Mouse (Mus musculus): ENCODE data around the gene Tjp1. TPM values are rescaled to one million over a fixed set of nuclear protein-coding genes. Genes with fewer than 3 reads are reported as not detected.

The Tjp1 gene
- polyA plus RNA-seq, 1 experiment from 2014 or later: 42.0 TPM

DNA sequence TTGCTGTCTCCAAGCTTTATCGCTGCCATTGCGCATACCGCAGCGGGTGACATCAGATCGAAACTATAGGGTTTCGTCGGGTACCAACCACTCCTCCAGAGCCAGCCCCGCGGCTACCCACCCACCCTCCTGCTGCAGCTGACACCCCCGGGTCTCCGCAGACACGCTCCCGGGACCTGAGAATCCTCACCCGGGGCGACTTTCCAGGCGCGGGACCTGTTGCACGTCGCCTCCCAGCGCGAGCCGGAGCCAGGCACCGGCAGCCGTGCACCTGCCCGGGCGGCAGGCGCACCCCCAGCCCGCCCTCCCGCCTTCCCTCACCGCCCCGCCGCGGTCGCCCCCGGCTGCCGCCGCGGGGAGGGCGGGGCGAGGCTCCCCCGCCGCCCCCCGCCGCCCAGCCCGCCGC lies 157.2 kb downstream of the Tjp1 start:
- no peak for TF ChIP-seq CTCF (IDR thresholded peaks at IDR 0.05)
- TF ChIP-seq EP300 (IDR thresholded peaks at IDR 0.05): no peak
- Histone ChIP-seq H3K9me3 (ENCODE audit: low read length) (no peaks in the 10 kb centered on the region), H3K36me3 (ENCODE audit: insufficient read depth, low read length) (no peaks in the 10 kb centered on the region), H3K4me3 (ENCODE audit: low read depth, low read length) (peak overlapping the region; percentile 79), H3K27ac (ENCODE audit: low read length) (peak overlapping the region; percentile 98), H3K4me2 (replicated peaks; ENCODE audit: low read depth, low read length) (peak overlapping the region; percentile 66), H3K9ac (replicated peaks; ENCODE audit: low read depth) (peak overlapping the region; percentile 94), H3K27me3 (replicated peaks; ENCODE audit: insufficient read depth, low read length) (no peaks in the 10 kb centered on the region), H3K4me1 (ENCODE audit: insufficient read depth, low read depth, low read length) (no peaks in the 10 kb centered on the region; the same call in 1 of the 2 replicates)
- WGBS: 0% methylated on average over 19 of the region's 46 CpGs
- DNase-seq (ENCODE audit: low spot score): peak; percentile 65
- peak; percentile 30 for ATAC-seq

- Histone ChIP-seq H3K4me2 (replicated peaks; ENCODE audit: low read depth, low read length) (peak overlapping the region; percentile 66), H3K36me3 (ENCODE audit: insufficient read depth, low read length) (no peaks in the 10 kb centered on the region), H3K9me3 (ENCODE audit: low read length) (no peaks in the 10 kb centered on the region), H3K27ac (ENCODE audit: low read length) (peak overlapping the region; percentile 73), H3K4me1 (ENCODE audit: insufficient read depth, low read depth, low read length) (no peaks in the 10 kb centered on the region; the same call in 1 of the 2 replicates), H3K9ac (replicated peaks; ENCODE audit: low read depth) (peak overlapping the region; percentile 50), H3K27me3 (replicated peaks; ENCODE audit: insufficient read depth, low read length) (no peaks in the 10 kb centered on the region), H3K4me3 (ENCODE audit: low read depth, low read length) (peak overlapping the region; percentile 79)
- TF ChIP-seq CTCF (IDR thresholded peaks at IDR 0.05) (no peak), EP300 (IDR thresholded peaks at IDR 0.05) (no peak)
- ATAC-seq (no peak), DNase-seq (ENCODE audit: low spot score) (peak; percentile 53)
- 9% methylated on average over 5 of the region's 5 CpGs for WGBS
These were observed 158.5 kb downstream of the Tjp1 start for GRCm38 (mm10) chr7:65369101-65369500.

- Histone ChIP-seq H3K9ac (replicated peaks; ENCODE audit: low read depth) (peak overlapping the region; percentile 50; the same call in 1 of the 2 replicates), H3K27me3 (replicated peaks; ENCODE audit: insufficient read depth, low read length) (no peaks in the 10 kb centered on the region), H3K4me1 (ENCODE audit: insufficient read depth, low read depth, low read length) (peaks cover 6% of the 10 kb centered on the region; the same call in 1 of the 2 replicates), H3K4me2 (replicated peaks; ENCODE audit: low read depth, low read length) (peak overlapping the region; percentile 66), H3K9me3 (ENCODE audit: low read length) (no peaks in the 10 kb centered on the region), H3K36me3 (ENCODE audit: insufficient read depth, low read length) (no peaks in the 10 kb centered on the region), H3K27ac (ENCODE audit: low read length) (0 out of 2 replicates have a peak overlapping the region, but pooled peaks have one; percentile 4), H3K4me3 (ENCODE audit: low read depth, low read length) (peak overlapping the region; percentile 79)
- 39% methylated on average over 16 of the region's 16 CpGs for WGBS
- TF ChIP-seq CTCF (IDR thresholded peaks at IDR 0.05): no peak
- no peak for TF ChIP-seq EP300 (IDR thresholded peaks at IDR 0.05)
- DNase-seq (ENCODE audit: low spot score) (peak; percentile 44), ATAC-seq (no peak)
These were observed 160.0 kb downstream of the Tjp1 start for GRCm38 (mm10) chr7:65367386-65368245.

GRCm38 (mm10) chr7:65366153-65366552 lies 161.4 kb downstream of the Tjp1 start:
- no peak for TF ChIP-seq CTCF (IDR thresholded peaks at IDR 0.05)
- TF ChIP-seq EP300 (IDR thresholded peaks at IDR 0.05): no peak
- Histone ChIP-seq H3K4me2 (replicated peaks; ENCODE audit: low read depth, low read length) (peak overlapping the region; percentile 66; the same call in 1 of the 2 replicates), H3K27me3 (replicated peaks; ENCODE audit: insufficient read depth, low read length) (no peaks in the 10 kb centered on the region), H3K27ac (ENCODE audit: low read length) (no peak overlapping the region), H3K36me3 (ENCODE audit: insufficient read depth, low read length) (no peaks in the 10 kb centered on the region), H3K4me3 (ENCODE audit: low read depth, low read length) (no peak overlapping the region), H3K4me1 (ENCODE audit: insufficient read depth, low read depth, low read length) (peaks cover 7% of the 10 kb centered on the region; the same call in 1 of the 2 replicates), H3K9ac (replicated peaks; ENCODE audit: low read depth) (no peak overlapping the region), H3K9me3 (ENCODE audit: low read length) (no peaks in the 10 kb centered on the region)
- no peak for ATAC-seq
- 21% methylated on average over 1 of the region's 1 CpGs for WGBS
- peak; percentile 32 for DNase-seq (ENCODE audit: low spot score)

DNA sequence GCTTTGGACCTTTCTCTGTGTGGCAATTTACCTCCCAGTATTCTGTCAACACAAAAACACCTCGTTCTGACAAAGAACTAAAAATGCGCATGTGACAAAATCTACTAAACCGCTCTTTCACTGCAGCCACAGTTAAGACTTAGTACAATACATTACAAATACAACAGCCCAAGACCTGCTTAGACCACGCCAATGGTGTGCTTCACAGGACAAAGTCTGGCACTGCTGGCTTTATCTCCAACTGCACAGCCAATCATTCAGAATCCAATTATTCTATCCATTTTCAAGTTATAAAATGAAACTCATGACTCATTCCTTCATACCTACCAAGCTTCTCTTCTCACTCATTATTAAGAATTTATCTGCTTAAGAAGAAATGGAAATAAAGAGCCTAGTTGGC lies 162.0 kb downstream of the Tjp1 start:
- Histone ChIP-seq H3K9ac (replicated peaks; ENCODE audit: low read depth) (no peak overlapping the region), H3K4me3 (ENCODE audit: low read depth, low read length) (no peak overlapping the region), H3K9me3 (ENCODE audit: low read length) (no peaks in the 10 kb centered on the region), H3K27me3 (replicated peaks; ENCODE audit: insufficient read depth, low read length) (no peaks in the 10 kb centered on the region), H3K4me1 (ENCODE audit: insufficient read depth, low read depth, low read length) (peaks cover 7% of the 10 kb centered on the region; the same call in 1 of the 2 replicates), H3K4me2 (replicated peaks; ENCODE audit: low read depth, low read length) (no peak overlapping the region), H3K36me3 (ENCODE audit: insufficient read depth, low read length) (no peaks in the 10 kb centered on the region), H3K27ac (ENCODE audit: low read length) (no peak overlapping the region)
- ATAC-seq (no peak), DNase-seq (ENCODE audit: low spot score) (no peak)
- WGBS: 74% methylated on average over 4 of the region's 4 CpGs
- TF ChIP-seq CTCF (IDR thresholded peaks at IDR 0.05) (no peak), EP300 (IDR thresholded peaks at IDR 0.05) (no peak)

DNA sequence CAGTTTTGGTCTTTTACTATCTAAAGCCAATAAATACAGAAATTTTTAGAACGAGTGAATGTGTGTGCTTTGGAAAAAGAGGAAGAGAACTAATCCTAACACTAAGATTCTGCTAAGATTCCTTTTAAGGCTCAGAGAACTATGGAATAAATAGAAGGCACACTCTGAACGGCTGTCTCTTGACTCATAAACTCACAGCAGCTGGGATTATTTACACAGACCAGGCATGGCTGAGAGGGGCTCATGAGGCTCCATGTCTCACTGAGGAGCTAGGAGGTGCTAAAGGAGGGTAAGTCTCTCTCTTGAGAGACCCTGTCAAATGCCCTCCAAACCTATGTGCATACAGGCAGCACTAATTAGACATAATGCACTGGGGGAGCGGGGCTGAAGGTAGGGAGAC lies 167.3 kb downstream of the Tjp1 start:
- H3K4me3 ChIP-seq (ENCODE audit: low read depth, low read length): no peak overlapping the region
- H3K4me1 ChIP-seq (ENCODE audit: insufficient read depth, low read depth, low read length): peaks cover 18% of the 10 kb centered on the region; the same call in 1 of the 2 replicates
- peak overlapping the region; percentile 35; the same call in 1 of the 2 replicates for H3K27ac ChIP-seq (ENCODE audit: low read length)
- no peak for TF ChIP-seq CTCF (IDR thresholded peaks at IDR 0.05)
- TF ChIP-seq EP300 (IDR thresholded peaks at IDR 0.05): no peak
- 29% methylated on average over 3 of the region's 3 CpGs for WGBS
- H3K36me3 ChIP-seq (ENCODE audit: insufficient read depth, low read length): no peaks in the 10 kb centered on the region
- 0 out of 2 replicates have a peak overlapping the region, but pooled peaks have one; percentile 11 for H3K4me2 ChIP-seq (replicated peaks; ENCODE audit: low read depth, low read length)
- DNase-seq (ENCODE audit: low spot score): no peak
- peak; percentile 43; the same call in 1 of the 2 replicates for ATAC-seq
- no peaks in the 10 kb centered on the region for H3K9me3 ChIP-seq (ENCODE audit: low read length)
- no peak overlapping the region for H3K9ac ChIP-seq (replicated peaks; ENCODE audit: low read depth)
- H3K27me3 ChIP-seq (replicated peaks; ENCODE audit: insufficient read depth, low read length): no peaks in the 10 kb centered on the region
